Mouse (Mus musculus): ENCODE results near the gene Bicc1.

- no peak for TF ChIP-seq CTCF (IDR thresholded peaks at IDR 0.05; ENCODE audit: low read depth, low read length)
- TF ChIP-seq POLR2AphosphoS5 (IDR thresholded peaks at IDR 0.05; ENCODE audit: insufficient replicate concordance, low read depth, low read length) = no peak
- no peak for TF ChIP-seq GATA1 (IDR thresholded peaks at IDR 0.05; ENCODE audit: borderline replicate concordance, low read length)
These were observed 188.3 kb downstream of the Bicc1 start for GRCm38 (mm10) chr10:70971156-70971555.

All from G1E (cell line).